Mouse (Mus musculus) liver, embryonic 16.5 days (tissue): ENCODE results near the gene Mrpl38. TPM values are rescaled to one million over a fixed set of nuclear protein-coding genes. Genes with fewer than 3 reads are reported as not detected.

ENCODE experiments used
- ATAC-seq: fragments of 200-750 bp; cut with Nextera tagmentation; 2 replicates; pipeline ENCODE4 v1.8.0; 2017; ENCODE audit warnings: low read depth, mild to moderate bottlenecking, moderate number of reproducible peaks, moderate library complexity
- H3K27ac ChIP-seq: fragments of 300-500 bp; sonication (generic); 2 replicates; pipeline ENCODE4 v1.5.1; 2014; ENCODE audit warnings: mild to moderate bottlenecking, low read length
- H3K27me3 ChIP-seq: fragments of 300-500 bp; sonication (generic); 2 replicates; pipeline ENCODE4 v1.6.1; 2014; ENCODE audit warnings: low read depth, low read length, mixed read lengths; ENCODE audit not compliant: control insufficient read depth, insufficient read depth
- H3K36me3 ChIP-seq: fragments of 300-500 bp; sonication (generic); 2 replicates; pipeline ENCODE4 v1.6.1; 2014; ENCODE audit warnings: mild to moderate bottlenecking; ENCODE audit not compliant: control insufficient read depth, insufficient read depth
- H3K4me1 ChIP-seq: fragments of 300-500 bp; sonication (generic); 2 replicates; pipeline ENCODE4 v1.6.1; 2014; ENCODE audit warnings: low read depth, low read length, mixed read lengths; ENCODE audit not compliant: control insufficient read depth
- H3K4me2 ChIP-seq: fragments of 300-500 bp; sonication (generic); 2 replicates; pipeline ENCODE4 v1.6.1; 2014; ENCODE audit warnings: low read depth, low read length, mixed read lengths
- H3K4me3 ChIP-seq: fragments of 300-500 bp; sonication (generic); 2 replicates; pipeline ENCODE4 v1.5.1; 2014; ENCODE audit warnings: low read depth, mild to moderate bottlenecking, low read length
- H3K9ac ChIP-seq: fragments of 300-500 bp; sonication (generic); 2 replicates; pipeline ENCODE4 v1.6.1; 2014; ENCODE audit warnings: low read depth, low read length
- H3K9me3 ChIP-seq: fragments of 300-500 bp; sonication (generic); replicated peaks from 2 replicates; pipeline ENCODE4 v1.6.1; 2016; ENCODE audit warnings: low read length; ENCODE audit not compliant: control insufficient read depth
- WGBS: fragments of 180-500 bp; shearing (Covaris S2); extraction: QIAGEN DNeasy Blood & Tissue Kit; methylation state at CpG from one replicate; pipeline ENCODE4 v1.1.7; 2014; ENCODE audit not compliant: insufficient replicate concordance; 5-methylcytosine and 5-hydroxymethylcytosine counted together
- polyA plus RNA-seq: library from polyadenylated mRNA; unstranded; fragments of >200 nt; fragmentation: Nextera tagmentation; extraction: Ambion mirVana; gene quantifications from 2 replicates; pipeline ENCODE4 v1.2.1, GENCODE M21; 2015

The Mrpl38 gene
- polyA plus RNA-seq, 1 experiment from 2014 or later: 44.4 TPM

DNA sequence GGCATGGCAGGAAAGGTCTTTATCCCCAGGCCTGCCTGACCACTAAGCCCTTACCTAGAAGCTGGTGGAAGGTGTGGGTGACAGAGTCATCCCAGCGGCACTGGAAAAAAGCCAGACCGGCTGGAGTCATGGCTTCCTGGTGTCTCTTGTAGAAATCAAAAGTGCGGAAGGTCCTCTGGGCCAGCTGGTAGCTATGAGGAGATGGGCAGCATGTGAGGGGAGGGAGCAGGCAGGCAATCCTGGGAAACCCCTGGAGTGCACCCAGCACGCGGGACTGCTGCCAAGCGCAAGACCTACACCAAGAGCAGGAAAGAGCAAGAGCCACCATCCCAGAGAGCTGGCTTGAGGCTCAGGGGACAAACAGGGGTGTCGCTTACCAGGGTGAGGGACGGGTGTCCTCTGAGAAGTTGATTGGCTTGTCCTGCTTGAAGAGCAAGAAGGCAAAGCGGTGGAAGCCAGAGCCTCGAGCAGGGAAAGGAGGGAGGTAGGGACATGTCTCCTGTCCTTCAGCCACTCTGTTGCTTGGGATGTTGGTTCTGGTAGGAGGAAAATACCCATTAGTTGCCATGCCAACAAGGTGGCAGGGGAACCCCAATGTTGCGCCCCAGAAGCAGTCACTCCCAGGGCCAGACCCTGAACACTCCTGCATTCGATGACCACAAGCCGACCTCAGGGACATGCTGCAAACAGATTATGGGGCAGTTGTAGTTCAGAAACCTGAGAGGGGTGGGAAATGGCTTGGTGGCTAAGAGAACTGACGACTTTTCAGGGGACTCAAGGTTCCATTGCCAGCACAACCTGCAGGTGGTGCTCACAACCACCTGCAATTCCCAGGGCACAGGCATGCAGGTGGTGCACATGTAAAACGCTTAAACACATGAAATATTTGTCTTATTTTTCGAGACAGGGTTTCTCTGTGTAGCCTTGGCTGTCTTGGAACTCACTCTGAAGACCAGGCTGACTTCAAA, 6.0 kb downstream of the Mrpl38 start:
- Histone ChIP-seq H3K36me3 (no peaks in the 10 kb centered on the region), H3K4me2 (no peak overlapping the region), H3K4me3 (no peak overlapping the region), H3K27me3 (no peaks in the 10 kb centered on the region), H3K27ac (no peak overlapping the region), H3K9me3 (no peaks in the 10 kb centered on the region), H3K9ac (no peak overlapping the region), H3K4me1 (peaks cover 33% of the 10 kb centered on the region)
- 76% methylated on average over 16 of the region's 16 CpGs for WGBS
- ATAC-seq: no peak

DNA sequence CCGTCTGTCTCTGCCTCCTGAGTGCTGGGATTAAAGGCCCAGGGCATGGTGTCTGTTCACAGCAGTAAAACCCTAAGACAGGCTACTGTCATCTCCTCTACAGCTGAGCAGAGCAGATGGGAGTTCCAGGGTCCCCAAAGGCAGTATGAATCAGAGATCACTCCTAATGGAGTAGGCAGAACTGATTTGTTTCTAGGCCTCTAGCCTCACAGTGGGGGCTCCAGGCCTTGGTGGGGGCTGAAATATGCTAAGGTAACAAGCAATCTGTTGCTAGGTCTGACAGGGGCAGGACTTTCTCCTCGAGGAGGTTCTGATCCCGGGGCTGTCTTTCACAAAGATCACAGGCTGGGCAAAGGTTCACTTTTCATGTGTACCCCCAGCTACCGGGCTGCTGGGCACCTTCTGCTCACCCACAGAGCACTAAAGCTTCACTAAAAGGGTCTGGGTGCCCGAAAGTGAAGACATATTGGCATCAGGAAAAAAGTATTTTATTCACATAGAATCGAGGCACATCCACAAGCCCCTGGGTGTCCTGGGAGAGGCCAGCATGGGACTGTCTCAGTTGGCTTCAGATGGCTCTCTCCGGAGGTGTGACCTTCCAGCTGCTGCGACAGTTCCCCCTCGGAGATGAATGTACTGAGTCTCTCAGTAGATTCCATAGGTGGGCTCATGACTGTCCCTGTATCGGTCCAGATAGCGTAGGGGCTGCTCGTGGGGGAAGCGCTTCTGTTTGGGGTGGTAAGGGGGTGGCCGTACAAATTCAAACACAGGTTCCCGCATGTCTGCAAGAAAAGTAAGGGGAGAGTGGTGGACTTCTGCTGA, 7.1 kb downstream of the Mrpl38 start:
- H3K27me3 ChIP-seq: no peaks in the 10 kb centered on the region
- H3K4me3 ChIP-seq: peak overlapping the region; percentile 68
- no peak for ATAC-seq
- peaks cover 37% of the 10 kb centered on the region for H3K4me1 ChIP-seq
- no peaks in the 10 kb centered on the region for H3K9me3 ChIP-seq
- H3K36me3 ChIP-seq: no peaks in the 10 kb centered on the region
- H3K4me2 ChIP-seq: peak overlapping the region; percentile 84
- peak overlapping the region; percentile 76 for H3K27ac ChIP-seq
- peak overlapping the region; percentile 77 for H3K9ac ChIP-seq
- 75% methylated on average over 15 of the region's 15 CpGs for WGBS

DNA sequence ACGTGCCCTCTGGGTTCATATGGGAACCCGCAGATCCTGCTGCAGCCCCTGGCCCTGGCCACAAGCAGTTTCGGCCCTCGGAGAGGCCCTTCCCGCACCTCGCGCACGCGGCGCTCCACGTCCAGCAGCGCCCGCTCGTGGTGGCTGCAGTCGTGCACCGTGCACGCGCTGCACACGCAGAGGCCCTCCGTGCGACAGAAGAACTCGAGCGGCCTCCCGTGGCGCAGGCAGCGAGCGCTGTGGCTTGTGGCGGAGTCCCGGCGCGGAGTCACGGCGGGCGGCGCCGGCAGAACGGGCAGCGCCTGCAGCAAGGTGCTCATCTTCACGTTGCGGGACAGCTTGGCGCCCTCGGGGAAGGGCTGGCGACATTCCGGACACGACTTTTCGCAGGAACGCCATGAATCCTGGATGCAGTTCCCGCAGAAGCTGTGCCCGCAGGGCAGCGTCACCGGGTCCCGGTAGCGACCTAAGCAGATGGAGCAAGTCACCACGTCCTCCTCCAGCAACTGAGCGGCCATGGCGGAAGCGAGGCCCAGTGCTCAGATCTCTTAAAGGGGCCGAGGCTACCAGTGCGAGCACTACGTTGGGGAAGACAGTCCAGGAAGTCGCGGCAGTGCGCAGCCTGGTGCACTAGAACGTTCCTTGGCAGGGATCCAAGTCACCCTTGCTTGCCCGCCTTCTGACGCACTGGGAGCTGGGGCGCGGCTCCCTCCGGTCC, 8.0 kb downstream of the Mrpl38 start, which contains the start of gene Trim65:
Gene Trim65 (minus strand): TSS at position 641 of the 718 bp plus-strand sequence.
- Histone ChIP-seq H3K4me1 (peaks cover 37% of the 10 kb centered on the region), H3K9ac (peak within 1 kb of the TSS; percentile 77), H3K27ac (peak within 1 kb of the TSS; percentile 76), H3K9me3 (no peaks in the 10 kb centered on the region), H3K27me3 (no peaks in the 10 kb centered on the region), H3K4me3 (peak within 1 kb of the TSS; percentile 68), H3K4me2 (peak within 1 kb of the TSS; percentile 84), H3K36me3 (no peaks in the 10 kb centered on the region; the same call in 1 of the 2 replicates)
- ATAC-seq: peak; percentile 84
- under 1% methylated on average over 69 of the region's 69 CpGs for WGBS

DNA sequence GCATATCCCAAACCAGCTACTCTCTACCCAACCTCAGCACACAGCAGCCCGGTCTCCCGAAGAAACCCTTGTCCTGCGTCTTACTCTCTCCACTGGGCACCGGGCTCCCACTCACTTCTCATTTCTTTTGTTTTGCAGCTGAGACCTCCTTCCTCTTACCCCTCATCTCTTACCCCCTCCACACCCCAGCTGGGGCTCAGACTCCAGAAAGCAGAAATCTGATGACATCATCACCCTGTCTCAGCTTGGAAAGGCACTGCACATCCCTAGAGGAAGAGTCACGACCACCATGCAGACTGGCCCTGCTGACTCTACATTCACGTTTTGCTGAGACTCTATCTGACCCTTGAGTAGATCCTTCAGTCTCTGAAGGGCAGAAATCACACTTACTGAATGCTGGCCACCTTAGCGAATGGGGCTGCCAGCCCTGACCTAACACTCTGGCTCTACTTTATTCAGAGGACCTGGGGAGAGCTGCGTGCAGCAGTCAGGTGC, 8.6 kb downstream of the Mrpl38 start:
- Histone ChIP-seq H3K9me3 (no peaks in the 10 kb centered on the region), H3K36me3 (no peaks in the 10 kb centered on the region; the same call in 1 of the 2 replicates), H3K27ac (peak overlapping the region; percentile 76; the same call in 1 of the 2 replicates), H3K4me2 (peak overlapping the region; percentile 84), H3K9ac (peak overlapping the region; percentile 77), H3K4me3 (peak overlapping the region; percentile 68), H3K4me1 (peaks cover 37% of the 10 kb centered on the region), H3K27me3 (no peaks in the 10 kb centered on the region)
- ATAC-seq: no peak
- 18% methylated on average over 8 of the region's 8 CpGs for WGBS

DNA sequence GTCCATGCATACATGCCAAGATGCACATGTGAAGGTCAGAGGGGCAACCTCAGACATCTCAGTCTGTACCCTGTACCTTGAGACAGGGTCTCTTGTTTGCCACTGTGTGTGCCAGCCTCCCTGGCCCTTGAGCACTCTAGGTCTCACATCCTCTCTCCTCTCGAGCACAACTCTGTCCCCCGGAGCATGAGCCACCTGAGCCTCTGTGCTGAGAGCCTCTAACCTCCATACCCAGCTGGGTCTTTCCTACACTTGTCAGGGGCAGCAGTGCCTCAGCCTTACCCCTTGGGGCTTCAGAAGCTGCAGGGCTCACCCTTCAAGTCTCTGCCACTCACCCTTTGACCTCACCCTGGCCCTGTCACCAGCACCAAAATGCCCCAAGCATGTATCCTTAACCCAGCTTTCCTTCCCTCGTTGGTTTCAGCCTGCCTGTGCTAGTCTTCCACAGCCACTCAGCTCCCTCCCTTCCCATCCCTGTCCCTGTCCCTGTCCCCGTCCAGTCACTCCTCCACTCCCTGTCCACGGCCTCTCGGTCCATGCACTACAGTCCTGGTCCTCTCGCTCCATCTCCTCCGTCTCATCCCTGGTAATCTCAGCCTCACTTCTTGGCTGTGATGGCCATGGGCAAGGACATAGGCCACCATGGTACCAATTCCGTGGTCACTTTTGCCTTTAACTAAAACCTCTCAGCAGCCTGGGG, 9.4 kb downstream of the Mrpl38 start:
- no peak for ATAC-seq
- H3K4me3 ChIP-seq: no peak overlapping the region

DNA sequence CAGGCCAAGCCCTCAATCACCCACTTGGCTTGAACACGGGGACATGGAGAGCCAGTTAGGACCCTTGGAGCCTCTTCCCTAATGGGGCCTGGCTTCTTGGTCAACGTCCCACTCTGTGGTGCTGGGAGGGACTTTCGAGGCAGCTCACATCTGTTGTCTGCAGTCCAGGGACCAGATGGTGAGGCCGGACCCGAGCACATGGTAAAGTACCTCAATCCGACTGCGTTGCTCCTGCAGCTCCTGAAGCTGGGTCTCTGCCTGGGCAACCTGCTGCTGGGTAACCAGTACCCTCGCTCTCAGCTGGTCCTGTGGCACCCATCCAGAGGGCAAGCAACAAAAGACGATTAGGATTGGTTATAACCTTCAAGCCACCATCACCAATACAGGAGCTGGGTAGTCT, 10.7 kb downstream of the Mrpl38 start:
- H3K36me3 ChIP-seq: no peaks in the 10 kb centered on the region; the same call in 1 of the 2 replicates
- no peak overlapping the region for H3K4me3 ChIP-seq
- no peaks in the 10 kb centered on the region for H3K9me3 ChIP-seq
- no peak overlapping the region for H3K27ac ChIP-seq
- no peaks in the 10 kb centered on the region for H3K27me3 ChIP-seq
- no peak overlapping the region for H3K4me2 ChIP-seq
- 78% methylated on average over 9 of the region's 9 CpGs for WGBS
- no peak for ATAC-seq
- H3K9ac ChIP-seq: no peak overlapping the region
- H3K4me1 ChIP-seq: peaks cover 37% of the 10 kb centered on the region

More for the DNA sequence above, 9.4 kb downstream of the Mrpl38 start:
- Histone ChIP-seq H3K27me3 (no peaks in the 10 kb centered on the region), H3K4me2 (peak overlapping the region; percentile 84; the same call in 1 of the 2 replicates), H3K9me3 (no peaks in the 10 kb centered on the region), H3K27ac (no peak overlapping the region), H3K4me1 (peaks cover 37% of the 10 kb centered on the region), H3K9ac (no peak overlapping the region), H3K36me3 (no peaks in the 10 kb centered on the region; the same call in 1 of the 2 replicates)
- WGBS: 66% methylated on average over 9 of the region's 9 CpGs

DNA sequence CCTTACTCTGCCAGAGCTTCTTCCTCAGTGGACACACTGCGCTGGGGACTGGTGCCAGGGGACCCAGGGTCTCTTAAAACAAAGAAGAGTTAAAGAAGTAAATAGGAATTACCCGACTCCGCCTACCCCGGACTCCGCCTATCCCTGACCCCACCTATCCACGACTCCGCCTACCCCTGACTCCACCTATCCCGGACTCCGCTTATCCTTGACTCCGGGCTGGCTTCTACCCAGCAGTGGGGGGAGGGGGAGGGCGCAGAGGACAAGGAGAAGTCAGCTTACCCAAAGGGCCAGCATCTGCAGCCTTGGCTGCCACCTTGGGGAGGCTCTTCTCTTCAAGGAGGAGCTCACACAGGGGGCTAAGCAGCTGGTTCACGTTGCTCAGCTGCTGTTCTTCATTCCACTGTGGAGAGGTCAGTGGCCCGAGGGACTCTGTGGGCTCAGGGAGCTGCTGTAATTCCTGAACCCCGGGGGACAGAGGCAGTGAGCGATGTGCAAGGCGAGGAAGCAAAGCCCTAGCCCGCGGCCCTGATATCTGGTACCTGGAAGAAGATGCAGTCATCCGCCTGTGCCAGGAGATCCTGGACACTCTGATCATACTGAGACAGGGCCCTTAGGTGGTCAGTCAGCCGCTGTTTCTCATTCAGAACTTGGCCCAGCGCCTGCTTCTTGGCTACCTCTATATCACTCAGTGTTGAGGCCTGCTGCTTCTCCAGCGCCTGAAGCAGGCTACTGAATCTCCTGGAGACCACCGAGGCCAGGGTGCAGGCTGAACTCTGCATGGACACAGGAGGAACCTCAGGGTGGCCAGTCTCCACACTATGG, 11.3 kb downstream of the Mrpl38 start, which contains the start of gene Trim47:
Gene Trim47 (minus strand): TSS at position 55 of the 825 bp plus-strand sequence.
- H3K9me3 ChIP-seq: no peaks in the 10 kb centered on the region
- 42% methylated on average over 23 of the region's 23 CpGs for WGBS
- no peak within 1 kb of the TSS for H3K4me3 ChIP-seq
- H3K4me1 ChIP-seq: peaks cover 37% of the 10 kb centered on the region
- H3K9ac ChIP-seq: no peak within 1 kb of the TSS
- no peak within 1 kb of the TSS for H3K27ac ChIP-seq
- ATAC-seq: peak; percentile 39; the same call in 1 of the 2 replicates
- no peaks in the 10 kb centered on the region; the same call in 1 of the 2 replicates for H3K36me3 ChIP-seq
- H3K27me3 ChIP-seq: no peaks in the 10 kb centered on the region
- peak within 1 kb of the TSS; percentile 4; the same call in 1 of the 2 replicates for H3K4me2 ChIP-seq
